Mouse (Mus musculus): Measurements from ENCODE around the gene Btnl1. TPM values are rescaled to one million over a fixed set of nuclear protein-coding genes. Genes with fewer than 3 reads are reported as not detected.

Btnl1 gene
- polyA plus RNA-seq, 2 experiments, result not detected

DNA sequence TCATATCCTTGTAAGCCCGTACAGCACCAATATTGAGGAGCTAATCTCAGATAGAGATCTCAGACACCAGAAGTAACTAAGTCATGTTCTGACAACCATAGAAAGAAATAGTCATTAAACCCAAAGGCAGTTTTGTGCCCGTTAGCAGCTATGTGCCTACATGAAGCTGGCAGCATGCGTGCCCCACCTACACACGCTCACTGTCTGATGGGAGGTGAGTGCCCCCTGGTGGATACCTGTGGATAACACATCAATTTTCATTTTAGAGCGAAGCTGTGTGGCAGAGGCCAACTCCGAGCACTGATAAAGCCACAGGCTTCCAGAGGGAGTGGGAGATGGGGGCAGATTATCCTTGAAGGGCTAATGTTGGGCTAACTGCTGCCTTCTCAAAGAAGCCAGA lies 34.2 kb downstream of the Btnl1 start:
- 17% methylated on average over 6 of the region's 6 CpGs for WGBS (ENCODE audit: insufficient replicate concordance)

DNA sequence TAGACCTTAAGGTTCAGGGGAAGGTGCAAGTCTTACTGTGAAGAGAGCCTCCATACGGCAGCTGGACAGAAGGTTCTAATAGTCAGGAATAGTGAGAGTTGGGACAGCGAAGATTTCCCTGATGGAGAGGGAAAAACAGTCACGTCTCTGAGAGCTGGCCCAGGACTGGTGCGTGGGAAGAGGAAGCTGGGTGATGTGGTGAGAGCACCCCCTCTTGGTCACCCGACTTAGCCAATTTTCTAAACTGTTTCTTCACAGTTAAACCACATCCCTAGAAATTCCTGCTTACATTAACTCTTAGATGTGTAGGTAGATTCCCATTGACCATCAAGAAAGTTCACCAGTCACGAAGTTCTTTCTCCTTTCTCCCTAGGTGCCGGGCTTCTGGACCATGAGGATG lies 43.1 kb downstream of the Btnl1 start:
- H3K9ac ChIP-seq (replicated peaks), result no peak overlapping the region

More for the DNA sequence above, 34.2 kb downstream of the Btnl1 start:
- Histone ChIP-seq H3K9me3 (ENCODE audit: control insufficient read depth, low read length) (no peaks in the 10 kb centered on the region), H3K4me1 (replicated peaks; ENCODE audit: control insufficient read depth in 2 of 2, insufficient read depth in 2 of 2, low read length in 1 of 2) (no peaks in the 10 kb centered on the region), H3K27me3 (ENCODE audit: control insufficient read depth, insufficient read depth, low read length) (no peaks in the 10 kb centered on the region), H3K27ac (no peak overlapping the region), H3K4me3 (ENCODE audit: insufficient read depth in 1 of 2, low read depth in 2 of 2, low read length in 2 of 2) (no peak overlapping the region), H3K36me3 (replicated peaks; ENCODE audit: control insufficient read depth, insufficient read depth, low read depth) (no peaks in the 10 kb centered on the region), H3K9ac (replicated peaks) (no peak overlapping the region), H3K4me2 (ENCODE audit: low read depth) (no peak overlapping the region)
- ATAC-seq (ENCODE audit: insufficient read depth) (no peak), DNase-seq (ENCODE audit: low read depth in 3 of 3, low spot score in 3 of 3) (peak in 2 of 3 experiments; percentile 20 to 32)
- TF ChIP-seq CTCF (IDR thresholded peaks at IDR 0.05; ENCODE audit: low read depth), result peak; percentile 90
- no peak for TF ChIP-seq EP300 (IDR thresholded peaks at IDR 0.05; ENCODE audit: low read depth)

DNA sequence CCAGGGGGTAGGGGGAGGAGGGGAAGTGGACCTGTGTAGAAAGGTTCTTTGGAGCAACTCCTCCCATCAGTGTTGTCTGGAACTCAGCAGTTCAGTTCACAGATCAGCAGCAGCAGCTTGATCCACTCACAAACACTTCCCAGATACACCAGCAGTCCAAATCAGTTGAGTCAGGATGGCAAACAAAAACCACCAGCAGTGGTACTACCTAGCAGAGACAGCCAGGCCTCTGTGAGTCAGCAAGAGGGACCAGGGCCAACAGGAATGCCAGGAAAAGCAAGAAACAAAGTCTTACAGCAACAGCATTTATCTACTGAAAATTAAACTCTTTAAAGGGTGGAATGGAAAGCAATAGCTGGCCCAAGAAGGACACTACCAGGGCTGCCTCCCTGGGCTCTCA lies 50.7 kb downstream of the Btnl1 start:
- Histone ChIP-seq H3K36me3 (replicated peaks; ENCODE audit: control insufficient read depth, insufficient read depth, low read depth) (no peaks in the 10 kb centered on the region), H3K27ac (no peak overlapping the region), H3K4me1 (replicated peaks; ENCODE audit: control insufficient read depth in 2 of 2, insufficient read depth in 2 of 2, low read length in 1 of 2) (no peaks in the 10 kb centered on the region), H3K4me3 (ENCODE audit: insufficient read depth in 1 of 2, low read depth in 2 of 2, low read length in 2 of 2) (no peak overlapping the region), H3K9me3 (ENCODE audit: control insufficient read depth, low read length) (no peaks in the 10 kb centered on the region), H3K4me2 (ENCODE audit: low read depth) (no peak overlapping the region), H3K27me3 (ENCODE audit: control insufficient read depth, insufficient read depth, low read length) (no peaks in the 10 kb centered on the region), H3K9ac (replicated peaks) (no peak overlapping the region)
- no peak for ATAC-seq (ENCODE audit: insufficient read depth)
- DNase-seq (ENCODE audit: low read depth in 3 of 3, low spot score in 3 of 3), result no peak
- TF ChIP-seq EP300 (IDR thresholded peaks at IDR 0.05; ENCODE audit: low read depth), result no peak
- no peak for TF ChIP-seq CTCF (IDR thresholded peaks at IDR 0.05; ENCODE audit: low read depth)

More for the DNA sequence above, 43.1 kb downstream of the Btnl1 start:
- Histone ChIP-seq H3K36me3 (replicated peaks; ENCODE audit: control insufficient read depth, insufficient read depth, low read depth) (no peaks in the 10 kb centered on the region), H3K27me3 (ENCODE audit: control insufficient read depth, insufficient read depth, low read length) (no peaks in the 10 kb centered on the region), H3K4me1 (replicated peaks; ENCODE audit: control insufficient read depth in 2 of 2, insufficient read depth in 2 of 2, low read length in 1 of 2) (no peaks in the 10 kb centered on the region), H3K4me2 (ENCODE audit: low read depth) (no peak overlapping the region), H3K9me3 (ENCODE audit: control insufficient read depth, low read length) (no peaks in the 10 kb centered on the region), H3K27ac (no peak overlapping the region), H3K4me3 (ENCODE audit: insufficient read depth in 1 of 2, low read depth in 2 of 2, low read length in 2 of 2) (no peak overlapping the region)
- no peak for ATAC-seq (ENCODE audit: insufficient read depth)
- no peak for DNase-seq (ENCODE audit: low read depth in 3 of 3, low spot score in 3 of 3)
- no peak for TF ChIP-seq CTCF (IDR thresholded peaks at IDR 0.05; ENCODE audit: low read depth)
- 40% methylated on average over 7 of the region's 7 CpGs for WGBS (ENCODE audit: insufficient replicate concordance)

Other genes starting within 250 kb of the Btnl1 start
- 0.40 and 0.58 TPM in 2 replicates for gene H2-DMb2, start 233.8 kb upstream of the Btnl1 start, polyA plus RNA-seq (2012; rRNA removed)
- gene H2-DMb2, start 233.8 kb upstream of the Btnl1 start, polyA plus RNA-seq (2014; fragmentation: Nextera tagmentation; extraction: Ambion mirVana), result 0.13 and 0.33 TPM in 2 replicates
- 1.2 TPM in 2 replicates for gene H2-DMb1, start 224.1 kb upstream of the Btnl1 start, polyA plus RNA-seq (2012; rRNA removed)
- gene H2-DMb1, start 224.1 kb upstream of the Btnl1 start, polyA plus RNA-seq (2014; fragmentation: Nextera tagmentation; extraction: Ambion mirVana), result 0.79 and 0.86 TPM in 2 replicates
- gene Tap1, start 189.6 kb upstream of the Btnl1 start, polyA plus RNA-seq (2012; rRNA removed), result 1.9 TPM in 2 replicates
- gene Tap1, start 189.6 kb upstream of the Btnl1 start, polyA plus RNA-seq (2014; fragmentation: Nextera tagmentation; extraction: Ambion mirVana), result 2.0 and 2.5 TPM in 2 replicates
- 3.8 and 5.8 TPM in 2 replicates for gene Psmb9, start 189.4 kb upstream of the Btnl1 start, polyA plus RNA-seq (2012; rRNA removed)
- 6.0 and 7.5 TPM in 2 replicates for gene Psmb9, start 189.4 kb upstream of the Btnl1 start, polyA plus RNA-seq (2014; fragmentation: Nextera tagmentation; extraction: Ambion mirVana)
- 9.5 and 11.8 TPM in 2 replicates for gene Psmb8, start 179.4 kb upstream of the Btnl1 start, polyA plus RNA-seq (2012; rRNA removed)
- gene Psmb8, start 179.4 kb upstream of the Btnl1 start, polyA plus RNA-seq (2014; fragmentation: Nextera tagmentation; extraction: Ambion mirVana), result 18.8 and 21.7 TPM in 2 replicates
- 2.1 and 2.9 TPM in 2 replicates for gene Tap2, start 173.6 kb upstream of the Btnl1 start, polyA plus RNA-seq (2012; rRNA removed)
- gene Tap2, start 173.6 kb upstream of the Btnl1 start, polyA plus RNA-seq (2014; fragmentation: Nextera tagmentation; extraction: Ambion mirVana), result 3.1 and 4.9 TPM in 2 replicates
- gene H2-Ob, start 138.2 kb upstream of the Btnl1 start, polyA plus RNA-seq (2012; rRNA removed), result 0.13 and 0.20 TPM in 2 replicates
- gene H2-Ob, start 138.2 kb upstream of the Btnl1 start, polyA plus RNA-seq (2014; fragmentation: Nextera tagmentation; extraction: Ambion mirVana), result 0.13 and 0.17 TPM in 2 replicates
- gene H2-Ab1, start 119.4 kb upstream of the Btnl1 start, polyA plus RNA-seq (2012; rRNA removed), result 2.0 and 2.3 TPM in 2 replicates
- gene H2-Ab1, start 119.4 kb upstream of the Btnl1 start, polyA plus RNA-seq (2014; fragmentation: Nextera tagmentation; extraction: Ambion mirVana), result 3.2 and 3.3 TPM in 2 replicates
- 1.1 and 1.5 TPM in 2 replicates for gene H2-Aa, start 89.3 kb upstream of the Btnl1 start, polyA plus RNA-seq (2012; rRNA removed)
- gene H2-Aa, start 89.3 kb upstream of the Btnl1 start, polyA plus RNA-seq (2014; fragmentation: Nextera tagmentation; extraction: Ambion mirVana), result 1.8 and 2.5 TPM in 2 replicates
- gene H2-Eb1, start 71.3 kb upstream of the Btnl1 start, polyA plus RNA-seq (2012; rRNA removed), result 0.65 and 0.91 TPM in 2 replicates
- gene H2-Eb1, start 71.3 kb upstream of the Btnl1 start, polyA plus RNA-seq (2014; fragmentation: Nextera tagmentation; extraction: Ambion mirVana), result 0.80 and 0.83 TPM in 2 replicates
- 0.01 TPM in 1 of 2 replicates, not detected in the other for gene H2-Eb2, start 51.5 kb upstream of the Btnl1 start, polyA plus RNA-seq (2012; rRNA removed)
- not detected in 2 replicates for gene H2-Eb2, start 51.5 kb upstream of the Btnl1 start, polyA plus RNA-seq (2014; fragmentation: Nextera tagmentation; extraction: Ambion mirVana)
- gene Btnl2, start 22.3 kb upstream of the Btnl1 start, polyA plus RNA-seq (2012; rRNA removed), result 0.01 and 0.03 TPM in 2 replicates
- not detected in 2 replicates for gene Btnl2, start 22.3 kb upstream of the Btnl1 start, polyA plus RNA-seq (2014; fragmentation: Nextera tagmentation; extraction: Ambion mirVana)
- 0.03 and 0.17 TPM in 2 replicates for gene BC051142, start 21.7 kb downstream of the Btnl1 start, polyA plus RNA-seq (2012; rRNA removed)
- gene BC051142, start 21.7 kb downstream of the Btnl1 start, polyA plus RNA-seq (2014; fragmentation: Nextera tagmentation; extraction: Ambion mirVana), result 0.08 and 0.66 TPM in 2 replicates
- not detected in 2 replicates for gene Btnl4, start 100.2 kb downstream of the Btnl1 start, polyA plus RNA-seq (2012; rRNA removed)
- not detected in 2 replicates for gene Btnl4, start 100.2 kb downstream of the Btnl1 start, polyA plus RNA-seq (2014; fragmentation: Nextera tagmentation; extraction: Ambion mirVana)
- gene Btnl6, start 140.2 kb downstream of the Btnl1 start, polyA plus RNA-seq (2012; rRNA removed), result not detected in 2 replicates
- gene Btnl6, start 140.2 kb downstream of the Btnl1 start, polyA plus RNA-seq (2014; fragmentation: Nextera tagmentation; extraction: Ambion mirVana), result not detected in 2 replicates
- 0.99 and 1.6 TPM in 2 replicates for gene Notch4, start 187.1 kb downstream of the Btnl1 start, polyA plus RNA-seq (2012; rRNA removed)
- 0.58 and 0.67 TPM in 2 replicates for gene Notch4, start 187.1 kb downstream of the Btnl1 start, polyA plus RNA-seq (2014; fragmentation: Nextera tagmentation; extraction: Ambion mirVana)
- gene Gpsm3, start 212.7 kb downstream of the Btnl1 start, polyA plus RNA-seq (2012; rRNA removed), result 2.9 and 4.2 TPM in 2 replicates
- 8.1 and 9.8 TPM in 2 replicates for gene Gpsm3, start 212.7 kb downstream of the Btnl1 start, polyA plus RNA-seq (2014; fragmentation: Nextera tagmentation; extraction: Ambion mirVana)
- 21.1 and 22.7 TPM in 2 replicates for gene Pbx2, start 214.1 kb downstream of the Btnl1 start, polyA plus RNA-seq (2012; rRNA removed)
- gene Pbx2, start 214.1 kb downstream of the Btnl1 start, polyA plus RNA-seq (2014; fragmentation: Nextera tagmentation; extraction: Ambion mirVana), result 2.7 and 3.3 TPM in 2 replicates
- 1.3 TPM in 2 replicates for gene Ager, start 220.7 kb downstream of the Btnl1 start, polyA plus RNA-seq (2012; rRNA removed)
- gene Ager, start 220.7 kb downstream of the Btnl1 start, polyA plus RNA-seq (2014; fragmentation: Nextera tagmentation; extraction: Ambion mirVana), result 0.41 and 0.53 TPM in 2 replicates
- 51.5 and 61.2 TPM in 2 replicates for gene Rnf5, start 226.6 kb downstream of the Btnl1 start, polyA plus RNA-seq (2012; rRNA removed)
- gene Rnf5, start 226.6 kb downstream of the Btnl1 start, polyA plus RNA-seq (2014; fragmentation: Nextera tagmentation; extraction: Ambion mirVana), result 59.6 and 66.4 TPM in 2 replicates
- 35.9 and 45.5 TPM in 2 replicates for gene Agpat1, start 227.1 kb downstream of the Btnl1 start, polyA plus RNA-seq (2012; rRNA removed)
- 19.0 and 21.4 TPM in 2 replicates for gene Agpat1, start 227.1 kb downstream of the Btnl1 start, polyA plus RNA-seq (2014; fragmentation: Nextera tagmentation; extraction: Ambion mirVana)
- gene Egfl8, start 238.8 kb downstream of the Btnl1 start, polyA plus RNA-seq (2012; rRNA removed), result 0.39 and 0.40 TPM in 2 replicates
- 0.10 and 0.27 TPM in 2 replicates for gene Egfl8, start 238.8 kb downstream of the Btnl1 start, polyA plus RNA-seq (2014; fragmentation: Nextera tagmentation; extraction: Ambion mirVana)